Mouse (Mus musculus) T-helper 2 cell (primary cell): ENCODE measurements around the gene Wasf2.

Experiments
- in situ Hi-C: fragments of 300-600 bp; cut with MboI, MseI; formaldehyde crosslinking; loops from one replicate; pipeline ENCODE4 v1.15.1; 2025; ENCODE audit warnings: high pct_unique_total_duplicates

Wasf2 gene

GRCm38 (mm10) chr4:133121974-133122637 lies 8.2 kb upstream of the Wasf2 start:
- in situ Hi-C loops: no loop called here

GRCm38 (mm10) chr4:133127079-133127478 lies 3.2 kb upstream of the Wasf2 start:
- in situ Hi-C loops: no loop called here

- in situ Hi-C loops: no loop called here
Observed at GRCm38 (mm10) chr4:133127894-133128293, 2.4 kb upstream of the Wasf2 start.

GRCm38 (mm10) chr4:133129391-133129790 lies 914 bp upstream of the Wasf2 start:
- in situ Hi-C loops: no loop called here

- in situ Hi-C loops: no loop called here
Observed at GRCm38 (mm10) chr4:133130890-133131741, 811 bp downstream of the Wasf2 start.

GRCm38 (mm10) chr4:133132027-133132426 lies 1.7 kb downstream of the Wasf2 start:
- in situ Hi-C loops: no loop called here

GRCm38 (mm10) chr4:133136946-133137345 lies 6.6 kb downstream of the Wasf2 start:
- in situ Hi-C loops: no loop called here

GRCm38 (mm10) chr4:133138971-133139370 lies 8.7 kb downstream of the Wasf2 start:
- in situ Hi-C loops: no loop called here

GRCm38 (mm10) chr4:133155006-133155405 lies 24.7 kb downstream of the Wasf2 start:
- in situ Hi-C loops: no loop called here

GRCm38 (mm10) chr4:133155726-133156125 lies 25.4 kb downstream of the Wasf2 start:
- in situ Hi-C loops: no loop called here

- in situ Hi-C loops: no loop called here
Observed at GRCm38 (mm10) chr4:133156422-133156821, 26.1 kb downstream of the Wasf2 start.

- in situ Hi-C loops: no loop called here
Observed at GRCm38 (mm10) chr4:133156831-133157230, 26.5 kb downstream of the Wasf2 start.

GRCm38 (mm10) chr4:133159127-133159526 lies 28.8 kb downstream of the Wasf2 start:
- in situ Hi-C loops: no loop called here

- in situ Hi-C loops: no loop called here
Observed at GRCm38 (mm10) chr4:133159646-133160045, 29.3 kb downstream of the Wasf2 start.

- in situ Hi-C loops: no loop called here
Observed at GRCm38 (mm10) chr4:133160211-133160610, 29.9 kb downstream of the Wasf2 start.

- in situ Hi-C loops: no loop called here
Observed at GRCm38 (mm10) chr4:133160821-133161220, 30.5 kb downstream of the Wasf2 start.

- in situ Hi-C loops: no loop called here
Observed at GRCm38 (mm10) chr4:133162196-133162595, 31.9 kb downstream of the Wasf2 start.

- in situ Hi-C loops: no loop called here
Observed at GRCm38 (mm10) chr4:133166773-133167172, 36.5 kb downstream of the Wasf2 start.

GRCm38 (mm10) chr4:133169237-133170055 lies 39.1 kb downstream of the Wasf2 start:
- in situ Hi-C loops: no loop called here

GRCm38 (mm10) chr4:133170056-133170524 lies 39.8 kb downstream of the Wasf2 start:
- in situ Hi-C loops: no loop called here

- in situ Hi-C loops: no loop called here
Observed at GRCm38 (mm10) chr4:133170616-133171015, 40.3 kb downstream of the Wasf2 start.

GRCm38 (mm10) chr4:133172451-133172850 lies 42.1 kb downstream of the Wasf2 start:
- in situ Hi-C loops: no loop called here
